Mouse (Mus musculus) ES-Bruce4 (cell line): Measurements from ENCODE around the gene Hcst.

ENCODE experiments used
- CTCF ChIP-seq: IDR thresholded peaks from one replicate; pipeline ENCODE4 v1.8.1; 2011; ENCODE audit warnings: low read depth, low read length
- EP300 ChIP-seq: IDR thresholded peaks from 2 replicates; pipeline ENCODE4 v1.6.1; 2011; ENCODE audit warnings: low read depth, low read length; ENCODE audit not compliant: insufficient read depth
- POLR2A ChIP-seq: IDR thresholded peaks from one replicate; pipeline ENCODE4 v1.8.1; 2011; ENCODE audit warnings: low read length; ENCODE audit not compliant: insufficient read depth

DNA sequence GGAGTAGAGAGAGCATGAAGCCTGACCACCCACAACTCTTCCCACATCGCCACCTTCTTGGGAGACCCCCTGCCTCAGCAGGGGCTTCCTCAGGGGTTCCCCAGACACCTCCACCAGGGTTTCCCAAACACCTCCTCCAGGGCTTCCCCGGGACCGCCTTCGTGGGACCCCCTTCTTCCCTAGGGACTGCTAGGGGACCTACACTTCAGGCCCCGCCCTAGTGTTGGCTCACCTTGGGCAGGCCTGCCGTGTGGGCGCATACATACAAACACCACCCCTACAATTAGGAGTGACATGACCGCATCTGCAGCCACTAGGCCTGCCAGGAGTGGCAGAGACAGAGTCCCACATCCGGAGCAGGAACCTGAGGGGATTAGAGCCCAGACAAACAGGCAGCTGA lies 1.8 kb downstream of the Hcst start:
- TF ChIP-seq CTCF: no peak
- no peak for TF ChIP-seq POLR2A
- no peak for TF ChIP-seq EP300
